Mouse (Mus musculus): ENCODE measurements at regions not wholly inside any gene's neighbourhood (a gene's known extent, or its start where the extent isn't known, plus 50 kb on each side); places are given as distances from the start of the nearest gene placed in this dataset.

- DNase-seq, result no peak
- intact Hi-C loops (cut with DNase I), result no loop called here
Observed at GRCm38 (mm10) chr17:80831686-80832085, 103.4 kb upstream of the Map4k3 start.

GRCm38 (mm10) chr17:80827896-80828295 is 99.6 kb upstream of the Map4k3 start:
- no peak for DNase-seq
- intact Hi-C loops (cut with DNase I), result loop anchor here (5.0 kb wide), 1 partner anchor 154 kb away; no protein-coding TSS in a partner anchor

- DNase-seq, result no peak
- intact Hi-C loops (cut with DNase I), result loop anchor here (5.0 kb wide), 1 partner anchor 155 kb away; no protein-coding TSS in a partner anchor
Observed at GRCm38 (mm10) chr17:80827361-80827760, 99.1 kb upstream of the Map4k3 start.

GRCm38 (mm10) chr17:80825971-80826730 is 97.9 kb upstream of the Map4k3 start:
- intact Hi-C loops (cut with DNase I), result loop anchor here (5.0 kb wide), 1 partner anchor 156 kb away; no protein-coding TSS in a partner anchor
- DNase-seq, result peak; percentile 64 to 70

GRCm38 (mm10) chr17:80825518-80825901 is 97.2 kb upstream of the Map4k3 start:
- DNase-seq, result peak; percentile 22 to 31
- intact Hi-C loops (cut with DNase I), result loop anchor here (5.0 kb wide), 1 partner anchor 157 kb away; no protein-coding TSS in a partner anchor

- intact Hi-C loops (cut with DNase I), result loop anchor here (5.0 kb wide), 1 partner anchor 157 kb away; no protein-coding TSS in a partner anchor
- no peak for DNase-seq
Observed at GRCm38 (mm10) chr17:80824826-80825517, 96.7 kb upstream of the Map4k3 start.

GRCm38 (mm10) chr17:80824261-80824660 is 96.0 kb upstream of the Map4k3 start:
- no peak for DNase-seq
- intact Hi-C loops (cut with DNase I), result no loop called here

- intact Hi-C loops (cut with DNase I), result no loop called here
- no peak for DNase-seq
Observed at GRCm38 (mm10) chr17:80820888-80821287, 92.6 kb upstream of the Map4k3 start.

- DNase-seq, result no peak
- intact Hi-C loops (cut with DNase I), result no loop called here
Observed at GRCm38 (mm10) chr17:80818477-80819028, 90.3 kb upstream of the Map4k3 start.

- intact Hi-C loops (cut with DNase I), result no loop called here
Observed at GRCm38 (mm10) chr17:80815747-80816146, 87.5 kb upstream of the Map4k3 start.

GRCm38 (mm10) chr17:80813194-80813593 is 84.9 kb upstream of the Map4k3 start:
- DNase-seq, result no peak
- intact Hi-C loops (cut with DNase I), result loop anchor here (5.0 kb wide), 2 partner anchors 86 to 191 kb away; partner anchors contain the start of gene Map4k3

More at GRCm38 (mm10) chr17:80815747-80816146, 87.5 kb upstream of the Map4k3 start:
- no peak for DNase-seq

- intact Hi-C loops (cut with DNase I), result no loop called here
- no peak for DNase-seq
Observed at GRCm38 (mm10) chr17:80809275-80809674, 81.0 kb upstream of the Map4k3 start.

GRCm38 (mm10) chr17:80808069-80808468 is 79.8 kb upstream of the Map4k3 start:
- intact Hi-C loops (cut with DNase I), result no loop called here
- DNase-seq, result no peak

- intact Hi-C loops (cut with DNase I), result loop anchor here (5.0 kb wide), 1 partner anchor 106 kb away; no protein-coding TSS in a partner anchor
- no peak for DNase-seq
Observed at GRCm38 (mm10) chr17:80803361-80803915, 75.2 kb upstream of the Map4k3 start.

- DNase-seq, result peak; percentile 64 to 68
- intact Hi-C loops (cut with DNase I), result loop anchor here (5.0 kb wide), 1 partner anchor 105 kb away; no protein-coding TSS in a partner anchor
Observed at GRCm38 (mm10) chr17:80802622-80803021, 74.3 kb upstream of the Map4k3 start.

- intact Hi-C loops (cut with DNase I), result loop anchor here (5.0 kb wide), 1 partner anchor 105 kb away; no protein-coding TSS in a partner anchor
- no peak for DNase-seq
Observed at GRCm38 (mm10) chr17:80801991-80802390, 73.7 kb upstream of the Map4k3 start.

GRCm38 (mm10) chr17:80801451-80801983 is 73.2 kb upstream of the Map4k3 start:
- DNase-seq, result peak; percentile 71 to 72
- intact Hi-C loops (cut with DNase I), result loop anchor here (5.0 kb wide), 1 partner anchor 104 kb away; no protein-coding TSS in a partner anchor

- no peak for DNase-seq
- intact Hi-C loops (cut with DNase I), result loop anchor here (5.0 kb wide), 1 partner anchor 104 kb away; no protein-coding TSS in a partner anchor
Observed at GRCm38 (mm10) chr17:80800877-80801276, 72.6 kb upstream of the Map4k3 start.

- no peak for DNase-seq
- intact Hi-C loops (cut with DNase I), result loop anchor here (5.0 kb wide), 1 partner anchor 103 kb away; no protein-coding TSS in a partner anchor
Observed at GRCm38 (mm10) chr17:80800454-80800853, 72.2 kb upstream of the Map4k3 start.

- intact Hi-C loops (cut with DNase I), result loop anchor here (5.0 kb wide), 1 partner anchor 72 kb away; the partner anchor contains the start of gene Map4k3
- no peak for DNase-seq
Observed at GRCm38 (mm10) chr17:80799061-80799460, 70.8 kb upstream of the Map4k3 start.

All from heart, postnatal 14 days (tissue).